Mouse (Mus musculus) thymus, adult 2 months (tissue): ENCODE measurements around the gene Pcbp3.

Experiments used
- CTCF ChIP-seq: fragments of 200-500 bp; IDR thresholded peaks from 2 replicates; pipeline ENCODE4 v1.5.1; 2012; ENCODE audit warnings: mild to moderate bottlenecking, control low read depth, low read length, moderate library complexity, borderline replicate concordance; ENCODE audit not compliant: control insufficient read depth, poor library complexity, insufficient read depth; ENCODE audit errors: extremely low read depth
- POLR2A ChIP-seq: fragments of 200-500 bp; IDR thresholded peaks from 2 replicates; pipeline ENCODE4 v1.6.1; 2012; ENCODE audit warnings: mild to moderate bottlenecking, low read length, control low read depth, moderate library complexity; ENCODE audit not compliant: control insufficient read depth, poor library complexity, insufficient read depth; ENCODE audit errors: extremely low read depth

GRCm38 (mm10) chr10:76771086-76771485, 190.6 kb downstream of the Pcbp3 start:
- TF ChIP-seq CTCF (no peak), POLR2A (no peak)
